Mouse (Mus musculus): ENCODE data around the gene Pcyox1. TPM values are rescaled to one million over a fixed set of nuclear protein-coding genes. Genes with fewer than 3 reads are reported as not detected.
"Not testable (repeated sequence)": the region's sequence is repeated elsewhere in the genome, so short reads cannot be mapped to it uniquely, and the experiment has no call there.

Gene Pcyox1
- polyA plus RNA-seq, 1 experiment from 2014 or later, result 52.0 TPM

DNA sequence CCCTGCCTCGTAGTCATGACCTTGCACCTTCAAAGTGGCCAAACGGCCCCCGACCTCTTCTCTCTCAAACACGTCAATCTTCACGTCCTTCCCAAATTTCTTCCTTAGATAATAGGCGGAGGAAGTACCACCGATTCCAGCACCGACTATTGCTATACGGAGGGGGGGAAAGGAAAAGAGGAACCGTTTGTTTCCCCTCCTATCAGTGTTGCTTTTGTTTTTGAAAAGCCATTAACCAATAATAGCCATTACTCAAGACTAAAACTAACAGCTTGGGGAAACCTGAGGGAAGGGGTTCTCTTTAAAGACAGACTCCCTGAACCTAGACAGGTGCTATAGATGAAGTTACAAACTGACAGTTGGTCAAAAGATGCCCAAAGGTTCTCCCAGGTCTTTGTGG, 985 bp downstream of the Pcyox1 start:
- peak overlapping the region; percentile 92; the same call in 1 of the 2 replicates for H3K27ac ChIP-seq (replicated peaks)
- ATAC-seq (ENCODE audit: extremely low read depth, insufficient number of reproducible peaks, low FRiP score, low TSS enrichment), result no peak

GRCm38 (mm10) chr6:86395021-86395420, 1.9 kb downstream of the Pcyox1 start:
- no peak overlapping the region for H3K4me3 ChIP-seq

More for the DNA sequence above, 985 bp downstream of the Pcyox1 start:
- no peaks in the 10 kb centered on the region for H3K9me3 ChIP-seq
- H3K36me3 ChIP-seq, result peaks cover 32% of the 10 kb centered on the region
- H3K4me1 ChIP-seq, result peaks cover 33% of the 10 kb centered on the region
- H3K27me3 ChIP-seq (replicated peaks), result peaks cover 8% of the 10 kb centered on the region
- WGBS, result 20% methylated on average over 10 of the region's 10 CpGs
- H3K4me2 ChIP-seq, result peak overlapping the region; percentile 92
- peak overlapping the region; percentile 93 for H3K9ac ChIP-seq
- H3K4me3 ChIP-seq, result peak overlapping the region; percentile 92

DNA sequence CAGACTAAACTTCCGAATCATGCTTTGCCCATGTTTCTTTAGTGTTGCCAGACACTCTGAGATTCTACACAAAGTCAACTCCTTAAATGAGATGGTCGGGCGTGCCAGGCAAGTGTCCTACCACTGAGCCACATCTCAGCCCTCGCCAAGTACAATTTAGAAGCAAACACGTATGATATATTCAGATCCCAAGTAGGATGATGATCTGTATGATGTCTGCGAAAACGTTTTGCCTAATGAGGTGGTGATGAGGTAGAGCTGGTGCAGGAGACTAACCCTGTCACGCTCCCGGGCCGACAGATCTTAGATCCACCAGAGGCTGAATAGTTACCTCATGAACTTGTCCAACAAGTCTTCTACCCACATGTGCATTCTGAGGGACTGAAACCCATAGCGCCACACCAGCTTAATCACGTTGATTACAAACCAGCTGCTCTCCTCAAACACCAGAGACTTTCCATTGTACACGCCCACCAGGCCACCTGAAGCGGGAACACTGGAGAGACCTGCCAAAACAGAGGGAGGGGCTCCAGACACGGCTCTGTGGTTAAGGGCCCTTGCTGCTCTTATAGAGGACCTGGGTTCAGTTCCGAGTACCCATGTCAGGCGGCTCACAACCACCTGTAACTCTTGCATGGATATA, 2.8 kb downstream of the Pcyox1 start:
- WGBS, result 82% methylated on average over 17 of the region's 17 CpGs
- H3K4me2 ChIP-seq, result no peak overlapping the region
- peaks cover 50% of the 10 kb centered on the region for H3K36me3 ChIP-seq
- H3K4me3 ChIP-seq, result no peak overlapping the region
- H3K9me3 ChIP-seq, result no peaks in the 10 kb centered on the region
- H3K9ac ChIP-seq, result 0 out of 2 replicates have a peak overlapping the region, but pooled peaks have one; percentile 93
- H3K27me3 ChIP-seq (replicated peaks), result peaks cover 3% of the 10 kb centered on the region; the same call in 1 of the 2 replicates
- ATAC-seq (ENCODE audit: extremely low read depth, insufficient number of reproducible peaks, low FRiP score, low TSS enrichment), result no peak
- H3K4me1 ChIP-seq, result peaks cover 29% of the 10 kb centered on the region
- no peak overlapping the region for H3K27ac ChIP-seq (replicated peaks)

More at GRCm38 (mm10) chr6:86395021-86395420, 1.9 kb downstream of the Pcyox1 start:
- H3K27ac ChIP-seq (replicated peaks), result no peak overlapping the region
- H3K9ac ChIP-seq, result peak overlapping the region; percentile 93
- H3K36me3 ChIP-seq, result peaks cover 42% of the 10 kb centered on the region
- peaks cover 8% of the 10 kb centered on the region for H3K27me3 ChIP-seq (replicated peaks)
- H3K9me3 ChIP-seq, result no peaks in the 10 kb centered on the region
- H3K4me2 ChIP-seq, result peak overlapping the region; percentile 92
- WGBS, result 66% methylated on average over 9 of the region's 9 CpGs
- ATAC-seq (ENCODE audit: extremely low read depth, insufficient number of reproducible peaks, low FRiP score, low TSS enrichment), result no peak
- peaks cover 29% of the 10 kb centered on the region for H3K4me1 ChIP-seq

DNA sequence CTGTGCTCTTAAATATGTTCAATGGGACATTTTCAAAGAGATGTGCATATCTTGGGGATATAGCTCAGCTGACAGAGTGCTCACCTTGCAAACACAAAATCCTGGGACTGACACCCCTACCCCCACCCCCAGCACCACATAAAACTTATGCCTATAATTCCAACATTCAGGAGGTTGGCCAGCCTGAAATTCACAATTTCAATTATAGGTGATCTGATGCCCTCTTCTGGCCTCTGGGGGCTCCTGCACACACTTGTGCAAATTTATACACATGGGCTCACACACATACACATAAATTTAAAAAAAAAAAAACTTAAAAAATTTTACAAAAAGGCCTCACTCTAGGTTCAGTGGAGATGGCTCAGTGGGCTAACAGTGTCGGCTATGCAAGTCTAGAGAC, 3.8 kb downstream of the Pcyox1 start:
- ATAC-seq (ENCODE audit: extremely low read depth, insufficient number of reproducible peaks, low FRiP score, low TSS enrichment), result no peak
- Histone ChIP-seq H3K4me1 (peaks cover 29% of the 10 kb centered on the region), H3K4me2 (no peak overlapping the region), H3K9ac (no peak overlapping the region), H3K27ac (replicated peaks) (no peak overlapping the region), H3K9me3 (no peaks in the 10 kb centered on the region), H3K36me3 (peaks cover 60% of the 10 kb centered on the region), H3K27me3 (replicated peaks) (no peaks in the 10 kb centered on the region), H3K4me3 (no peak overlapping the region)
- 90% methylated on average over 1 of the region's 1 CpGs for WGBS

DNA sequence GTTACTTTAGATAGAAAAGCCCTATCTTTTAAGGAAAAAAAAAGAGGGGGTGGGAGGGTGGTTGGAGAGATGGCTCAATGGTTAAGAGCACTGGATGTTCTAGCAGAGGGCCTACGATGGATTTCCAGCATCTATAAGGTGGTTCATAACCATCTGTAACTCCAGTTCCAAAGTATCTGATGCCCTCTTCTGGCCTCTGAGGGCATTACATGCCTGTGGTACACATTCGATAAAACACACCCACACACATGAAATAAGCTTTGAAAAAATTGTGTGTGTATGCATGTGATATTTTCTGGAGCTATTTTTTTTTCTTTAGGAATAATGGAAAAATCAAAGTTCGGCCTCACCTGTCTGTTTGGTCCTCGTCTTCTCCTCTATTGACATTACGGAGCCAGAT, 5.6 kb downstream of the Pcyox1 start:
- H3K9ac ChIP-seq, result no peak overlapping the region
- no peaks in the 10 kb centered on the region for H3K9me3 ChIP-seq
- no peaks in the 10 kb centered on the region for H3K27me3 ChIP-seq (replicated peaks)
- no peak overlapping the region for H3K4me2 ChIP-seq
- ATAC-seq (ENCODE audit: extremely low read depth, insufficient number of reproducible peaks, low FRiP score, low TSS enrichment), result no peak
- H3K27ac ChIP-seq (replicated peaks), result no peak overlapping the region
- H3K36me3 ChIP-seq, result peaks cover 76% of the 10 kb centered on the region
- H3K4me3 ChIP-seq, result no peak overlapping the region
- H3K4me1 ChIP-seq, result peaks cover 21% of the 10 kb centered on the region
- 93% methylated on average over 5 of the region's 5 CpGs for WGBS

- Histone ChIP-seq H3K4me3 (no peak overlapping the region), H3K36me3 (peaks cover 70% of the 10 kb centered on the region), H3K4me1 (no peaks in the 10 kb centered on the region), H3K4me2 (no peak overlapping the region), H3K27ac (replicated peaks) (no peak overlapping the region), H3K9ac (no peak overlapping the region), H3K9me3 (no peaks in the 10 kb centered on the region), H3K27me3 (replicated peaks) (no peaks in the 10 kb centered on the region)
- ATAC-seq (ENCODE audit: extremely low read depth, insufficient number of reproducible peaks, low FRiP score, low TSS enrichment), result no peak
- WGBS, result 63% methylated on average over 18 of the region's 18 CpGs
These were observed 8.5 kb downstream of the Pcyox1 start for GRCm38 (mm10) chr6:86388461-86388860.

DNA sequence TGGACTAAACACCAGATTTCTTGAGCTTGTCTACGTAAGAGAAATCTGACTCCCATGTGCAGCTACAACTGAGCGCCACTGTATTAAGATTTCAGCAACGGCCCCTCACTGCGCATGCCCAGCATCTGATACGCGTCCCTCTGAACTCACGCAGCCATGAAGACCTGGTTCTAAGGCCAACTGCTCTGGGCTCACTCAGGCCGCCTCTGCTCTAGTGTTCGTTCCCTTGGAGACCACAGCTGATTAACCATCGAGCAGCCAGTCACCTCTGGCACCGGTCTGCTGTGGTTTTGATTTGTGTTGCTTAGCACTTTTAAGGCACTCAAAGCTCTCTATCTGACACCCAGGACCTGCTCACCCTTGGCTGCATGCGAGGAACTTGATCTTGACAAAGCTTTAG, 9.6 kb downstream of the Pcyox1 start:
- no peak for ATAC-seq (ENCODE audit: extremely low read depth, insufficient number of reproducible peaks, low FRiP score, low TSS enrichment)
- Histone ChIP-seq H3K9ac (no peak overlapping the region), H3K4me2 (no peak overlapping the region), H3K4me1 (no peaks in the 10 kb centered on the region), H3K36me3 (peaks cover 62% of the 10 kb centered on the region), H3K27me3 (replicated peaks) (no peaks in the 10 kb centered on the region), H3K9me3 (no peaks in the 10 kb centered on the region), H3K4me3 (no peak overlapping the region), H3K27ac (replicated peaks) (no peak overlapping the region)
- WGBS, result 76% methylated on average over 12 of the region's 12 CpGs

GRCm38 (mm10) chr6:86385362-86386104, 11.4 kb downstream of the Pcyox1 start:
- Histone ChIP-seq H3K36me3 (peaks cover 44% of the 10 kb centered on the region), H3K27me3 (replicated peaks) (no peaks in the 10 kb centered on the region), H3K4me2 (no peak overlapping the region), H3K9ac (no peak overlapping the region), H3K4me3 (no peak overlapping the region), H3K9me3 (no peaks in the 10 kb centered on the region), H3K27ac (replicated peaks) (no peak overlapping the region), H3K4me1 (no peaks in the 10 kb centered on the region)
- no peak for ATAC-seq (ENCODE audit: extremely low read depth, insufficient number of reproducible peaks, low FRiP score, low TSS enrichment)
- WGBS, result 65% methylated on average over 5 of the region's 5 CpGs

- no peak overlapping the region for H3K9ac ChIP-seq
- H3K36me3 ChIP-seq, result peaks cover 39% of the 10 kb centered on the region
- 47% methylated on average over 4 of the region's 4 CpGs for WGBS
- H3K9me3 ChIP-seq, result no peaks in the 10 kb centered on the region
- no peak overlapping the region for H3K4me2 ChIP-seq
- no peak overlapping the region for H3K27ac ChIP-seq (replicated peaks)
- ATAC-seq (ENCODE audit: extremely low read depth, insufficient number of reproducible peaks, low FRiP score, low TSS enrichment), result no peak
- no peak overlapping the region for H3K4me3 ChIP-seq
- H3K27me3 ChIP-seq (replicated peaks), result no peaks in the 10 kb centered on the region
- no peaks in the 10 kb centered on the region for H3K4me1 ChIP-seq
These were observed 12.3 kb downstream of the Pcyox1 start for GRCm38 (mm10) chr6:86384692-86385091.

GRCm38 (mm10) chr6:86383370-86383769, 13.6 kb downstream of the Pcyox1 start:
- 38% methylated on average over 16 of the region's 16 CpGs for WGBS
- H3K9ac ChIP-seq, result no peak overlapping the region
- H3K4me2 ChIP-seq, result no peak overlapping the region
- H3K27ac ChIP-seq (replicated peaks), result no peak overlapping the region
- no peak overlapping the region for H3K4me3 ChIP-seq
- no peaks in the 10 kb centered on the region for H3K27me3 ChIP-seq (replicated peaks)
- H3K4me1 ChIP-seq, result no peaks in the 10 kb centered on the region
- no peaks in the 10 kb centered on the region for H3K9me3 ChIP-seq
- no peak for ATAC-seq (ENCODE audit: extremely low read depth, insufficient number of reproducible peaks, low FRiP score, low TSS enrichment)
- H3K36me3 ChIP-seq, result peaks cover 39% of the 10 kb centered on the region

DNA sequence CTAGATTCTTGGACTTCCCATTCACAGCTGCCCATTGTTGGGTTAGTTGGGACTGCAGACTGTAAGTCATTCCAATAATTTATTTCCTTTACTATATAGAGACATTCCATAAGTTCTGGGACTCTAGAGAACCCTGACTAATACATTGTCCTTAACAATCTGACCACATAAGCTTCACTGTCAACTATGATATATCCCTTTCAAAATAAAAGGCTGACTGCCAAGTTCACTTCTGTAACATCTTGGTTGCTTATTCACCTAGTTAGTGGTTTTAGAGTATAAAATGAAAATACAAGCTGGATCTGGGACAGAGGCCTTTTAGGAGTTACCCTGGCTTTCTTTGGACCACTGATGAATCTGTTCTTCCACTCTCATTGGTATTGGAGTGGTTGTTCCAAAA, 14.4 kb downstream of the Pcyox1 start:
- H3K27me3 ChIP-seq (replicated peaks), result no peaks in the 10 kb centered on the region
- H3K4me2 ChIP-seq, result no peak overlapping the region
- H3K4me1 ChIP-seq, result no peaks in the 10 kb centered on the region
- no peaks in the 10 kb centered on the region for H3K9me3 ChIP-seq
- H3K27ac ChIP-seq (replicated peaks), result no peak overlapping the region
- H3K4me3 ChIP-seq, result no peak overlapping the region
- ATAC-seq (ENCODE audit: extremely low read depth, insufficient number of reproducible peaks, low FRiP score, low TSS enrichment), result no peak
- peaks cover 39% of the 10 kb centered on the region for H3K36me3 ChIP-seq
- H3K9ac ChIP-seq, result no peak overlapping the region

GRCm38 (mm10) chr6:86380112-86380511, 16.8 kb downstream of the Pcyox1 start:
- not testable (repeated sequence) for H3K4me2 ChIP-seq; H3K9me3 ChIP-seq; H3K4me3 ChIP-seq; H3K27ac ChIP-seq (replicated peaks); ATAC-seq (ENCODE audit: extremely low read depth, insufficient number of reproducible peaks, low FRiP score, low TSS enrichment); H3K9ac ChIP-seq; H3K4me1 ChIP-seq; H3K27me3 ChIP-seq (replicated peaks)
- H3K36me3 ChIP-seq, result peaks cover 42% of the 10 kb centered on the region
- 65% methylated on average over 8 of the region's 8 CpGs for WGBS

Measured in heart, embryonic 13.5 days (tissue).